Mouse (Mus musculus) monocyte, adult 59 days (primary cell): ENCODE measurements around the gene Gm10203. TPM values are rescaled to one million over a fixed set of nuclear protein-coding genes. Genes with fewer than 3 reads are reported as not detected.

Experiments
- total RNA-seq, 2 experiments: library from RNA; stranded (reverse); gene quantifications; one replicate each; pipeline ENCODE4 v1.2.4; 2023

Gm10203 gene
- not detected for total RNA-seq

GRCm38 (mm10) chr6:149129870-149130269 lies at the start of gene Gm10203:
TSS of gene Gm10203 (plus strand) at chr6:149130170.

GRCm38 (mm10) chr6:149101076-149101942 lies 28.7 kb upstream of the Gm10203 start, which contains the start of gene Dennd5b:
TSS of gene Dennd5b (minus strand) at chr6:149101680.

DNA sequence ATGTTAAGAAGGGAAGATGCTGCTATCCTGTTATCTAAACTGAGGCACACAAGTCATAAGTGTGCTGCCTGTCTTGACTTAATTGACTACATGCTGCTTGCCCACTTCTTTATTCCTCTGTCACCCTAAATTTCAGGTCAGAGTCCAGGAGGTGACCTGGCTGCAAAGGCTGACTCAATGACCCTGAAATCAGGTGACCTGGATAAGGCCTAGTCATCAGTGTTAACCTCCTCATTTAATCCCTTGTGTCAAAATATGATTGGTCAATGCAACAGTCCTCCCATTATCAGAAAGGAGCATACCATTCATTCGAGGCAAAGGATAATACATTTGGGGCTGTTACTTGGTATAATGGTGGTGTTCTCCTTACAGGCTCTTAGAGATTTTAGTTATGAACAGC lies 9.5 kb downstream of the Gm10203 start, which contains the start of gene Etfbkmt:
TSS of gene Etfbkmt (plus strand) at position 379 of the 400 bp plus-strand sequence.

Other genes starting within 250 kb of the Gm10203 start
- gene Caprin2, start 233.9 kb upstream of the Gm10203 start, total RNA-seq, result 1 to 10 TPM; 2.4 to 4.3 TPM
- gene Sinhcaf, start 183.7 kb upstream of the Gm10203 start, total RNA-seq, result 10 to 100 TPM; 16.7 to 21.8 TPM
- gene Dennd5b, start 28.5 kb upstream of the Gm10203 start, total RNA-seq, result 1 to 10 TPM; 1.1 to 1.2 TPM
- gene Etfbkmt, start 9.7 kb downstream of the Gm10203 start, total RNA-seq, result 1 to 10 TPM; 8.3 to 8.9 TPM
- gene Amn1, start 58.5 kb downstream of the Gm10203 start, total RNA-seq, result 10 to 100 TPM; 23.3 to 27.8 TPM
- 100 to 1,000 TPM; 115 to 147 TPM for gene Resf1, start 179.2 kb downstream of the Gm10203 start, total RNA-seq